Mouse (Mus musculus) neural tube, embryonic 13.5 days (tissue): ENCODE measurements around the gene Copz1. TPM values are rescaled to one million over a fixed set of nuclear protein-coding genes. Genes with fewer than 3 reads are reported as not detected.
"Not testable (repeated sequence)": the region's sequence is repeated elsewhere in the genome, so short reads cannot be mapped to it uniquely, and the experiment has no call there.

Source experiments
- ATAC-seq: fragments of 200-750 bp; cut with Nextera tagmentation; 2 replicates; pipeline ENCODE4 v1.8.0; 2017; ENCODE audit warnings: low read depth, mild to moderate bottlenecking, moderate TSS enrichment, moderate library complexity
- H3K27ac ChIP-seq: fragments of 300-500 bp; sonication (generic); replicated peaks from 2 replicates; pipeline ENCODE4 v1.5.1; 2015; ENCODE audit warnings: moderate library complexity, mild to moderate bottlenecking, inconsistent platforms
- H3K27me3 ChIP-seq: fragments of 300-500 bp; sonication (generic); 2 replicates; pipeline ENCODE4 v1.6.1; 2015; ENCODE audit warnings: mild to moderate bottlenecking, inconsistent platforms
- H3K36me3 ChIP-seq: fragments of 300-500 bp; sonication (generic); 2 replicates; pipeline ENCODE4 v1.6.1; 2015; ENCODE audit warnings: mild to moderate bottlenecking, inconsistent platforms
- H3K4me1 ChIP-seq: fragments of 300-500 bp; sonication (generic); replicated peaks from 2 replicates; pipeline ENCODE4 v1.6.1; 2015; ENCODE audit warnings: inconsistent platforms
- H3K4me2 ChIP-seq: fragments of 300-500 bp; sonication (generic); 2 replicates; pipeline ENCODE4 v1.6.1; 2015; ENCODE audit warnings: inconsistent platforms, mild to moderate bottlenecking, moderate library complexity
- H3K4me3 ChIP-seq: fragments of 300-500 bp; sonication (generic); 2 replicates; pipeline ENCODE4 v1.5.1; 2015; ENCODE audit warnings: mild to moderate bottlenecking, inconsistent platforms
- H3K9ac ChIP-seq: fragments of 300-500 bp; sonication (generic); 2 replicates; pipeline ENCODE4 v1.6.1; 2015; ENCODE audit warnings: moderate library complexity, mild to moderate bottlenecking, inconsistent platforms
- H3K9me3 ChIP-seq: fragments of 300-500 bp; sonication (generic); 2 replicates; pipeline ENCODE4 v1.6.1; 2016; ENCODE audit warnings: inconsistent platforms
- WGBS: fragments of 180-500 bp; shearing (Covaris S2); methylation state at CpG from one replicate; pipeline ENCODE4 v1.1.7; 2015; 5-methylcytosine and 5-hydroxymethylcytosine counted together
- polyA plus RNA-seq: library from polyadenylated mRNA; unstranded; fragments of >200 nt; fragmentation: Nextera tagmentation; extraction: Ambion mirVana; gene quantifications from 2 replicates; pipeline ENCODE4 v1.2.1, GENCODE M21; 2015

Copz1 gene
- polyA plus RNA-seq, 1 experiment from 2014 or later: 224 TPM

GRCm38 (mm10) chr15:103255169-103255568 lies 17.3 kb upstream of the Copz1 start:
- H3K36me3 ChIP-seq: no peaks in the 10 kb centered on the region
- no peaks in the 10 kb centered on the region for H3K9me3 ChIP-seq
- H3K9ac ChIP-seq: peak overlapping the region; percentile 73
- peak; percentile 52; the same call in 1 of the 2 replicates for ATAC-seq
- under 1% methylated on average over 25 of the region's 25 CpGs for WGBS
- H3K4me2 ChIP-seq: peak overlapping the region; percentile 75
- no peak overlapping the region for H3K27ac ChIP-seq
- peak overlapping the region; percentile 37 for H3K4me3 ChIP-seq
- H3K4me1 ChIP-seq: peaks cover 20% of the 10 kb centered on the region
- peaks cover 5% of the 10 kb centered on the region for H3K27me3 ChIP-seq

GRCm38 (mm10) chr15:103256210-103256986 lies 16.1 kb upstream of the Copz1 start:
- WGBS: 93% methylated on average over 6 of the region's 6 CpGs
- Histone ChIP-seq H3K9me3 (no peaks in the 10 kb centered on the region), H3K4me3 (no peak overlapping the region), H3K36me3 (no peaks in the 10 kb centered on the region), H3K4me2 (no peak overlapping the region), H3K9ac (no peak overlapping the region), H3K4me1 (peaks cover 20% of the 10 kb centered on the region), H3K27me3 (peaks cover 5% of the 10 kb centered on the region), H3K27ac (no peak overlapping the region)
- no peak for ATAC-seq

GRCm38 (mm10) chr15:103257790-103258728 lies 14.5 kb upstream of the Copz1 start, which contains the start of gene Nfe2:
TSS of gene Nfe2 (minus strand) at chr15:103258403.
- H3K4me3 ChIP-seq: no peak within 1 kb of the TSS
- H3K27me3 ChIP-seq: peaks cover 5% of the 10 kb centered on the region
- H3K4me2 ChIP-seq: peak within 1 kb of the TSS; percentile 26
- no peak; the same call in 1 of the 2 replicates for ATAC-seq
- 14% methylated on average over 15 of the region's 15 CpGs for WGBS
- H3K9me3 ChIP-seq: no peaks in the 10 kb centered on the region
- no peaks in the 10 kb centered on the region for H3K36me3 ChIP-seq
- no peak within 1 kb of the TSS for H3K27ac ChIP-seq
- peaks cover 20% of the 10 kb centered on the region for H3K4me1 ChIP-seq
- H3K9ac ChIP-seq: no peak within 1 kb of the TSS

GRCm38 (mm10) chr15:103259162-103259561 lies 13.4 kb upstream of the Copz1 start:
- H3K4me3 ChIP-seq: no peak overlapping the region
- peaks cover 5% of the 10 kb centered on the region for H3K27me3 ChIP-seq
- H3K27ac ChIP-seq: no peak overlapping the region
- ATAC-seq: no peak
- H3K4me1 ChIP-seq: peaks cover 20% of the 10 kb centered on the region
- H3K9ac ChIP-seq: no peak overlapping the region
- H3K4me2 ChIP-seq: no peak overlapping the region
- WGBS: 87% methylated on average over 5 of the region's 5 CpGs
- no peaks in the 10 kb centered on the region for H3K9me3 ChIP-seq
- no peaks in the 10 kb centered on the region for H3K36me3 ChIP-seq

- Histone ChIP-seq H3K27ac (no peak overlapping the region), H3K9ac (no peak overlapping the region), H3K36me3 (no peaks in the 10 kb centered on the region), H3K4me1 (peaks cover 14% of the 10 kb centered on the region), H3K4me3 (no peak overlapping the region), H3K27me3 (peaks cover 4% of the 10 kb centered on the region), H3K4me2 (no peak overlapping the region), H3K9me3 (no peaks in the 10 kb centered on the region)
- no peak for ATAC-seq
- 71% methylated on average over 1 of the region's 1 CpGs for WGBS
Measured at GRCm38 (mm10) chr15:103259989-103260388, 12.5 kb upstream of the Copz1 start.

GRCm38 (mm10) chr15:103264794-103265193 lies 7.7 kb upstream of the Copz1 start:
- Histone ChIP-seq H3K4me1 (no peaks in the 10 kb centered on the region), H3K9ac (no peak overlapping the region), H3K4me3 (no peak overlapping the region), H3K9me3 (no peaks in the 10 kb centered on the region), H3K36me3 (no peaks in the 10 kb centered on the region), H3K27me3 (no peaks in the 10 kb centered on the region), H3K27ac (no peak overlapping the region), H3K4me2 (no peak overlapping the region)
- WGBS: 90% methylated on average over 2 of the region's 2 CpGs
- no peak for ATAC-seq

- no peaks in the 10 kb centered on the region for H3K36me3 ChIP-seq
- H3K9me3 ChIP-seq: no peaks in the 10 kb centered on the region
- no peak overlapping the region for H3K4me3 ChIP-seq
- WGBS: 87% methylated on average over 4 of the region's 4 CpGs
- H3K27me3 ChIP-seq: no peaks in the 10 kb centered on the region
- no peak overlapping the region for H3K27ac ChIP-seq
- H3K4me2 ChIP-seq: no peak overlapping the region
- H3K9ac ChIP-seq: no peak overlapping the region
- H3K4me1 ChIP-seq: peaks cover 9% of the 10 kb centered on the region
- ATAC-seq: no peak
Measured at GRCm38 (mm10) chr15:103268903-103269302, 3.6 kb upstream of the Copz1 start.

- not testable (repeated sequence) for H3K27ac ChIP-seq, H3K4me2 ChIP-seq, H3K36me3 ChIP-seq, H3K9me3 ChIP-seq, H3K4me3 ChIP-seq, ATAC-seq, H3K9ac ChIP-seq, H3K27me3 ChIP-seq
- 94% methylated on average over 3 of the region's 3 CpGs for WGBS
- H3K4me1 ChIP-seq: peaks cover 49% of the 10 kb centered on the region
Measured at GRCm38 (mm10) chr15:103275943-103276342, 3.4 kb downstream of the Copz1 start.

GRCm38 (mm10) chr15:103277949-103278348 lies 5.4 kb downstream of the Copz1 start:
- H3K27ac ChIP-seq: peak overlapping the region; percentile 77
- H3K27me3 ChIP-seq: no peaks in the 10 kb centered on the region
- peaks cover 50% of the 10 kb centered on the region for H3K4me1 ChIP-seq
- H3K36me3 ChIP-seq: no peaks in the 10 kb centered on the region
- H3K9ac ChIP-seq: peak overlapping the region; percentile 49; the same call in 1 of the 2 replicates
- peak overlapping the region; percentile 17 for H3K4me2 ChIP-seq
- 19% methylated on average over 7 of the region's 7 CpGs for WGBS
- no peak overlapping the region for H3K4me3 ChIP-seq
- no peaks in the 10 kb centered on the region for H3K9me3 ChIP-seq
- peak; percentile 55; the same call in 1 of the 2 replicates for ATAC-seq

GRCm38 (mm10) chr15:103279750-103280149 lies 7.2 kb downstream of the Copz1 start:
- Histone ChIP-seq H3K4me3 (no peak overlapping the region), H3K27me3 (no peaks in the 10 kb centered on the region), H3K36me3 (no peaks in the 10 kb centered on the region), H3K9ac (no peak overlapping the region), H3K4me1 (peaks cover 38% of the 10 kb centered on the region), H3K27ac (0 out of 2 replicates have a peak overlapping the region, but pooled peaks have one; percentile 54), H3K4me2 (no peak overlapping the region), H3K9me3 (no peaks in the 10 kb centered on the region)
- 51% methylated on average over 3 of the region's 3 CpGs for WGBS
- ATAC-seq: no peak

GRCm38 (mm10) chr15:103280817-103281464 lies 8.4 kb downstream of the Copz1 start:
- H3K4me2 ChIP-seq: no peak overlapping the region
- no peak overlapping the region for H3K27ac ChIP-seq
- no peaks in the 10 kb centered on the region for H3K36me3 ChIP-seq
- 67% methylated on average over 3 of the region's 3 CpGs for WGBS
- ATAC-seq: no peak
- no peak overlapping the region for H3K9ac ChIP-seq
- no peak overlapping the region for H3K4me3 ChIP-seq
- H3K4me1 ChIP-seq: peaks cover 49% of the 10 kb centered on the region
- H3K9me3 ChIP-seq: no peaks in the 10 kb centered on the region
- H3K27me3 ChIP-seq: no peaks in the 10 kb centered on the region
